Mouse (Mus musculus) embryonic facial prominence, embryonic 13.5 days (tissue): Measurements from ENCODE around the gene Vps37b. TPM values are rescaled to one million over a fixed set of nuclear protein-coding genes. Genes with fewer than 3 reads are reported as not detected.
A peak's percentile ranks its signal among the peaks of the same experiment; 100 is the strongest.

Experiments used
- ATAC-seq: fragments of 200-750 bp; cut with Nextera tagmentation; 2 replicates; pipeline ENCODE4 v1.8.0; 2017; ENCODE audit warnings: low read depth; ENCODE audit not compliant: insufficient number of reproducible peaks, insufficient read depth, low FRiP score, low TSS enrichment
- H3K27ac ChIP-seq: fragments of 300-500 bp; sonication (generic); 2 replicates; pipeline ENCODE4 v1.5.1; 2015; ENCODE audit warnings: moderate library complexity, mild to moderate bottlenecking, inconsistent platforms
- H3K27me3 ChIP-seq: fragments of 300-500 bp; sonication (generic); 2 replicates; pipeline ENCODE4 v1.6.1; 2015; ENCODE audit warnings: mild to moderate bottlenecking, inconsistent platforms
- H3K36me3 ChIP-seq: fragments of 300-500 bp; sonication (generic); 2 replicates; pipeline ENCODE4 v1.6.1; 2015; ENCODE audit warnings: mild to moderate bottlenecking, inconsistent platforms
- H3K4me1 ChIP-seq: fragments of 300-500 bp; sonication (generic); 2 replicates; pipeline ENCODE4 v1.6.1; 2015; ENCODE audit warnings: inconsistent platforms
- H3K4me2 ChIP-seq: fragments of 300-500 bp; sonication (generic); 2 replicates; pipeline ENCODE4 v1.6.1; 2015; ENCODE audit warnings: moderate library complexity, mild to moderate bottlenecking, inconsistent platforms
- H3K4me3 ChIP-seq: fragments of 300-500 bp; sonication (generic); 2 replicates; pipeline ENCODE4 v1.5.1; 2015; ENCODE audit warnings: mild to moderate bottlenecking, inconsistent platforms
- H3K9ac ChIP-seq: fragments of 300-500 bp; sonication (generic); 2 replicates; pipeline ENCODE4 v1.6.1; 2015; ENCODE audit warnings: mild to moderate bottlenecking, inconsistent platforms
- H3K9me3 ChIP-seq: fragments of 300-500 bp; sonication (generic); 2 replicates; pipeline ENCODE4 v1.6.1; 2016; ENCODE audit warnings: inconsistent platforms
- WGBS: fragments of 180-500 bp; shearing (Covaris S2); methylation state at CpG from one replicate; pipeline ENCODE4 v1.1.7; 2015; ENCODE audit warnings: mixed read lengths; 5-methylcytosine and 5-hydroxymethylcytosine counted together
- polyA plus RNA-seq: library from polyadenylated mRNA; unstranded; fragments of >200 nt; fragmentation: Nextera tagmentation; extraction: Ambion mirVana; gene quantifications from 2 replicates; pipeline ENCODE4 v1.2.1, GENCODE M21; 2015

Gene Vps37b
- polyA plus RNA-seq, 1 experiment from 2014 or later, result 39.0 TPM

GRCm38 (mm10) chr5:123987511-123987910 lies 44.6 kb downstream of the Vps37b start:
- no peak for ATAC-seq
- no peaks in the 10 kb centered on the region for H3K36me3 ChIP-seq
- no peak overlapping the region for H3K27ac ChIP-seq
- H3K9ac ChIP-seq, result no peak overlapping the region
- no peak overlapping the region for H3K4me3 ChIP-seq
- WGBS, result 70% methylated on average over 4 of the region's 4 CpGs
- peaks cover 14% of the 10 kb centered on the region for H3K4me1 ChIP-seq
- no peaks in the 10 kb centered on the region for H3K27me3 ChIP-seq
- H3K4me2 ChIP-seq, result no peak overlapping the region
- no peaks in the 10 kb centered on the region for H3K9me3 ChIP-seq

- 41% methylated on average over 2 of the region's 2 CpGs for WGBS
- Histone ChIP-seq H3K4me3 (no peak overlapping the region), H3K4me2 (no peak overlapping the region), H3K4me1 (peaks cover 13% of the 10 kb centered on the region), H3K36me3 (no peaks in the 10 kb centered on the region), H3K9me3 (no peaks in the 10 kb centered on the region), H3K9ac (no peak overlapping the region), H3K27me3 (no peaks in the 10 kb centered on the region), H3K27ac (no peak overlapping the region; the same call in 1 of the 2 replicates)
- no peak for ATAC-seq
Measured at GRCm38 (mm10) chr5:123986925-123987324, 45.1 kb downstream of the Vps37b start.

- peaks cover 15% of the 10 kb centered on the region for H3K4me1 ChIP-seq
- no peaks in the 10 kb centered on the region for H3K9me3 ChIP-seq
- H3K36me3 ChIP-seq, result no peaks in the 10 kb centered on the region
- H3K4me2 ChIP-seq, result no peak overlapping the region
- WGBS, result 76% methylated on average over 9 of the region's 9 CpGs
- no peak overlapping the region for H3K9ac ChIP-seq
- H3K27ac ChIP-seq, result no peak overlapping the region
- no peak overlapping the region for H3K4me3 ChIP-seq
- ATAC-seq, result no peak
- no peaks in the 10 kb centered on the region for H3K27me3 ChIP-seq
Measured at GRCm38 (mm10) chr5:123985434-123985833, 46.6 kb downstream of the Vps37b start.

DNA sequence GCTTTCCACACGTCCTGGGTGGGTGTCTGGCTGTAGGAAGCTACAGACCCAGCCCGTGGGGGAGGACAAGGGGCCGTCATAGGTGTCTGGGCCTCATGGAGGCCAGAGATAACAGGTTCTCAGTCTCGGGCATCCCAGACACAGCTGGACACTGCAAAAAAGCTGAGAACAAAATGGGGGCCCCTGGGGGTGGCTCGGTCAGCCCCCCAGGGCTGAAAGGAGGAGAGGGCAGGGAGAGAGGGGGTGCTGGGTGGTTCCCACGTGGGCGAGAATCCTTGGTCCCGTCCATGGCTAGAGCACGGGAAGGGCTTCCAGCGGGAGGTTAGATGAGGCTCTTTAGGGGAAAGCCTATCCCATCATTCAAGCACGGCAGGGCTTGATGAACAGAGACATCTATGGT lies 49.2 kb downstream of the Vps37b start:
- Histone ChIP-seq H3K27me3 (no peaks in the 10 kb centered on the region), H3K36me3 (no peaks in the 10 kb centered on the region), H3K9me3 (no peaks in the 10 kb centered on the region), H3K4me2 (no peak overlapping the region), H3K4me1 (peaks cover 21% of the 10 kb centered on the region), H3K27ac (no peak overlapping the region), H3K4me3 (no peak overlapping the region), H3K9ac (no peak overlapping the region)
- WGBS, result 80% methylated on average over 11 of the region's 11 CpGs
- ATAC-seq, result no peak

GRCm38 (mm10) chr5:123981250-123981554 lies 50.9 kb downstream of the Vps37b start:
- Histone ChIP-seq H3K27ac (no peak overlapping the region), H3K4me1 (peaks cover 19% of the 10 kb centered on the region), H3K9me3 (no peaks in the 10 kb centered on the region), H3K4me3 (no peak overlapping the region), H3K4me2 (no peak overlapping the region), H3K27me3 (no peaks in the 10 kb centered on the region), H3K9ac (no peak overlapping the region), H3K36me3 (no peaks in the 10 kb centered on the region)
- ATAC-seq, result no peak
- 79% methylated on average over 6 of the region's 6 CpGs for WGBS

GRCm38 (mm10) chr5:123980521-123981249 lies 51.4 kb downstream of the Vps37b start:
- no peak overlapping the region for H3K4me3 ChIP-seq
- 69% methylated on average over 9 of the region's 9 CpGs for WGBS
- peaks cover 22% of the 10 kb centered on the region for H3K4me1 ChIP-seq
- H3K27ac ChIP-seq, result no peak overlapping the region
- no peak for ATAC-seq
- H3K9ac ChIP-seq, result no peak overlapping the region
- no peaks in the 10 kb centered on the region for H3K36me3 ChIP-seq
- peaks cover 3% of the 10 kb centered on the region; the same call in 1 of the 2 replicates for H3K27me3 ChIP-seq
- H3K4me2 ChIP-seq, result no peak overlapping the region
- H3K9me3 ChIP-seq, result no peaks in the 10 kb centered on the region

- Histone ChIP-seq H3K4me1 (peaks cover 27% of the 10 kb centered on the region), H3K9me3 (no peaks in the 10 kb centered on the region), H3K27me3 (peaks cover 8% of the 10 kb centered on the region; the same call in 1 of the 2 replicates), H3K9ac (no peak overlapping the region), H3K4me3 (no peak overlapping the region), H3K36me3 (no peaks in the 10 kb centered on the region), H3K27ac (no peak overlapping the region), H3K4me2 (no peak overlapping the region)
- no peak for ATAC-seq
- 44% methylated on average over 4 of the region's 4 CpGs for WGBS
Measured at GRCm38 (mm10) chr5:123979980-123980369, 52.1 kb downstream of the Vps37b start.

DNA sequence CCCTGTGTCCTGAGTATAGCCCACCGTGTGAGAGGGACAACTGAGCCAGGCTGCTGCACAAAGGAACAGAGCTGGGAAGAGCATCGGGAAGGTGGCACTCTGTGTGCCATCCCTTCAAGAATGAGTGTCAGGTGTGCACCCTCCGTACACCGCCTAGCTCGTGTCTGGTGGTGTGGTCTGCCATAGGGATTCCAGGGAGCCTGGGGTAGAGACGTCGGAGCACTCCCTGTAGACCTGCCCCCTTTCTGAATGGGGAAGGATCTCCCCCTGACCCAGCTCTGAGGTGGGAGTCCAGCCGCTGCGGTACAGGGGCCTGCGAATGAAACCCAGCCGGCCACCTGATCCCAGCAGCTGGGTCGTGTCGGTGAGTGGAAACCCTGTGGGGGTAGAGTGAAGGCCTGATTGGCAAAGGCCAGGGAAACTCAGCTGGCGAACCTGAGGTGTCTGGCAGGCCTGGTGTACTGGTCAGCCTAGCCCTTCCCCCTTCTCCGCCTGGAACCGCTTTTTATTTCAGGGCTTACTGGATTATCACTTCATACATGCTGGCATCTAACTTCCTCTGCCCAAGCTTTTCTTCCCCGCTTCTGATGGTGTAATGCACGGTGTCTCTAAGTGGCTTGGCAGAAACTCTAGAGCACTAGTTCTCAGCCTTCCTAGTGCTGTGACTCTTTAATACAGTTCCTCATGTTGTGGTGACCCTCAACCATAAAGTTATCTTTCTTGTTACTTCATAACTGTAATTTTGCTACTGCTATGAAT lies 52.7 kb downstream of the Vps37b start:
- no peak overlapping the region for H3K4me3 ChIP-seq
- no peak overlapping the region for H3K9ac ChIP-seq
- no peak for ATAC-seq
- no peak overlapping the region for H3K4me2 ChIP-seq
- 74% methylated on average over 18 of the region's 18 CpGs for WGBS
- H3K27me3 ChIP-seq, result peaks cover 13% of the 10 kb centered on the region; the same call in 1 of the 2 replicates
- peaks cover 31% of the 10 kb centered on the region for H3K4me1 ChIP-seq
- H3K27ac ChIP-seq, result no peak overlapping the region
- H3K9me3 ChIP-seq, result no peaks in the 10 kb centered on the region
- no peaks in the 10 kb centered on the region for H3K36me3 ChIP-seq

- no peak overlapping the region for H3K4me3 ChIP-seq
- H3K9ac ChIP-seq, result no peak overlapping the region
- no peak for ATAC-seq
- H3K4me1 ChIP-seq, result peaks cover 37% of the 10 kb centered on the region
- H3K27ac ChIP-seq, result peak overlapping the region; percentile 48; the same call in 1 of the 2 replicates
- H3K27me3 ChIP-seq, result peaks cover 21% of the 10 kb centered on the region
- WGBS, result 68% methylated on average over 5 of the region's 5 CpGs
- no peaks in the 10 kb centered on the region for H3K36me3 ChIP-seq
- H3K4me2 ChIP-seq, result no peak overlapping the region
- no peaks in the 10 kb centered on the region for H3K9me3 ChIP-seq
Measured at GRCm38 (mm10) chr5:123978131-123978530, 53.9 kb downstream of the Vps37b start.

DNA sequence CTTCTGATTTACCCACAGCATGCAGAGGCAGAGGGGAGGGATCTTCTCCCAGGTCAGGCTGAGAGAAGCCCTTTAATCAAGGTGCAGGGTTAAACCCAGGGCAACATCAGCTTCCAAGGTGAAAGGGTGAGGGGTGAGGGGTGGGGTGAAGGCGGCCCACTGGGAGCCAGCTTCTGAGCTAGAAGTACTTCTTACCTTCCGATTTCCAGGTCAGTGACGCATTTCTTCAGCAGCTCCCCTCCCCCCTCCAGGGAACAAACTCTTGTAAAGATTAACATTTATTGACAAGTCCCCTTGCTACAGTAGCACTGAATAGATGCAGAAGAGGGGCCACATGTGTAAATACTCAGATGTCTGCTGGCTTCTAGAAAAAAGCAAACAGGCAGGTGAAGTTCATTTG lies 54.8 kb downstream of the Vps37b start:
- peaks cover 37% of the 10 kb centered on the region for H3K4me1 ChIP-seq
- no peaks in the 10 kb centered on the region for H3K9me3 ChIP-seq
- no peak overlapping the region for H3K4me2 ChIP-seq
- 0 out of 2 replicates have a peak overlapping the region, but pooled peaks have one; percentile 12 for H3K27ac ChIP-seq
- ATAC-seq, result no peak
- H3K36me3 ChIP-seq, result no peaks in the 10 kb centered on the region
- no peak overlapping the region for H3K4me3 ChIP-seq
- no peak overlapping the region for H3K9ac ChIP-seq
- peaks cover 25% of the 10 kb centered on the region for H3K27me3 ChIP-seq
- 26% methylated on average over 3 of the region's 3 CpGs for WGBS

- peaks cover 37% of the 10 kb centered on the region for H3K4me1 ChIP-seq
- WGBS, result 57% methylated on average over 6 of the region's 6 CpGs
Measured at GRCm38 (mm10) chr5:123975668-123976180, 56.3 kb downstream of the Vps37b start.

More at GRCm38 (mm10) chr5:123975668-123976180, 56.3 kb downstream of the Vps37b start:
- H3K27me3 ChIP-seq, result peaks cover 25% of the 10 kb centered on the region
- H3K27ac ChIP-seq, result no peak overlapping the region
- no peak overlapping the region for H3K9ac ChIP-seq
- H3K36me3 ChIP-seq, result no peaks in the 10 kb centered on the region
- H3K4me3 ChIP-seq, result no peak overlapping the region
- H3K9me3 ChIP-seq, result no peaks in the 10 kb centered on the region
- no peak overlapping the region for H3K4me2 ChIP-seq
- no peak for ATAC-seq
